Mouse (Mus musculus): ENCODE data around the gene Gm42957. TPM values are rescaled to one million over a fixed set of nuclear protein-coding genes. Genes with fewer than 3 reads are reported as not detected.

Gm42957 gene
- not detected in 2 replicates for polyA plus RNA-seq (2015; fragmentation: Nextera tagmentation; extraction: Ambion mirVana)

- H3K4me1 ChIP-seq (replicated peaks): peaks cover 51% of the 10 kb centered on the region
- ATAC-seq (ENCODE audit: insufficient read depth): peak; percentile 91
- H3K27me3 ChIP-seq: no peaks in the 10 kb centered on the region
- H3K4me2 ChIP-seq: peak within 1 kb of the TSS; percentile 89
- 2% methylated on average over 60 of the region's 60 CpGs for WGBS (ENCODE audit: insufficient replicate concordance)
- peak within 1 kb of the TSS; percentile 91 for H3K9ac ChIP-seq
- H3K27ac ChIP-seq (replicated peaks): peak within 1 kb of the TSS; percentile 82
- H3K4me3 ChIP-seq (replicated peaks): peak within 1 kb of the TSS; percentile 80
- H3K9me3 ChIP-seq (replicated peaks): no peaks in the 10 kb centered on the region
- peaks cover 43% of the 10 kb centered on the region for H3K36me3 ChIP-seq (replicated peaks)
These were observed at the start of gene Gm42957, which contains the start of gene Pex11b for GRCm38 (mm10) chr3:96634928-96635879. Gm42957 (plus strand) TSS chr3:96635474. Pex11b (plus strand) TSS chr3:96635376.

- no peak overlapping the region for H3K9ac ChIP-seq
- H3K4me3 ChIP-seq (replicated peaks): no peak overlapping the region
- no peak for ATAC-seq (ENCODE audit: insufficient read depth)
- WGBS (ENCODE audit: insufficient replicate concordance): 72% methylated on average over 4 of the region's 4 CpGs
- no peak overlapping the region for H3K4me2 ChIP-seq
- H3K36me3 ChIP-seq (replicated peaks): no peaks in the 10 kb centered on the region
- H3K9me3 ChIP-seq (replicated peaks): no peaks in the 10 kb centered on the region
- peaks cover 10% of the 10 kb centered on the region for H3K27me3 ChIP-seq
- H3K27ac ChIP-seq (replicated peaks): no peak overlapping the region
- peaks cover 16% of the 10 kb centered on the region for H3K4me1 ChIP-seq (replicated peaks)
These were observed 44.6 kb upstream of the Gm42957 start for GRCm38 (mm10) chr3:96590657-96591056.

GRCm38 (mm10) chr3:96593374-96593773 lies 41.9 kb upstream of the Gm42957 start:
- Histone ChIP-seq H3K27me3 (peaks cover 37% of the 10 kb centered on the region), H3K4me3 (replicated peaks) (peak overlapping the region; percentile 72), H3K4me2 (peak overlapping the region; percentile 79), H3K9me3 (replicated peaks) (no peaks in the 10 kb centered on the region), H3K9ac (peak overlapping the region; percentile 74), H3K36me3 (replicated peaks) (no peaks in the 10 kb centered on the region), H3K27ac (replicated peaks) (peak overlapping the region; percentile 86), H3K4me1 (replicated peaks) (peaks cover 39% of the 10 kb centered on the region)
- WGBS (ENCODE audit: insufficient replicate concordance): under 1% methylated on average over 10 of the region's 10 CpGs
- ATAC-seq (ENCODE audit: insufficient read depth): 0 out of 2 replicates have a peak, but pooled peaks have one; percentile 15

- Histone ChIP-seq H3K4me2 (peak within 1 kb of the TSS; percentile 79), H3K4me1 (replicated peaks) (peaks cover 44% of the 10 kb centered on the region), H3K9ac (peak within 1 kb of the TSS; percentile 74), H3K27me3 (peaks cover 43% of the 10 kb centered on the region), H3K4me3 (replicated peaks) (peak within 1 kb of the TSS; percentile 72), H3K9me3 (replicated peaks) (no peaks in the 10 kb centered on the region), H3K36me3 (replicated peaks) (no peaks in the 10 kb centered on the region), H3K27ac (replicated peaks) (peak within 1 kb of the TSS; percentile 86)
- under 1% methylated on average over 38 of the region's 38 CpGs for WGBS (ENCODE audit: insufficient replicate concordance)
- peak; percentile 94 for ATAC-seq (ENCODE audit: insufficient read depth)
These were observed 41.3 kb upstream of the Gm42957 start, which contains the start of gene Polr3gl for GRCm38 (mm10) chr3:96593790-96594560. Polr3gl (minus strand) TSS chr3:96594181.

GRCm38 (mm10) chr3:96594851-96595250 lies 40.4 kb upstream of the Gm42957 start:
- Histone ChIP-seq H3K4me1 (replicated peaks) (peaks cover 44% of the 10 kb centered on the region), H3K9me3 (replicated peaks) (no peaks in the 10 kb centered on the region), H3K9ac (no peak overlapping the region), H3K4me2 (no peak overlapping the region), H3K27me3 (peaks cover 52% of the 10 kb centered on the region), H3K36me3 (replicated peaks) (no peaks in the 10 kb centered on the region), H3K27ac (replicated peaks) (no peak overlapping the region), H3K4me3 (replicated peaks) (no peak overlapping the region)
- ATAC-seq (ENCODE audit: insufficient read depth): no peak
- 80% methylated on average over 5 of the region's 5 CpGs for WGBS (ENCODE audit: insufficient replicate concordance)

GRCm38 (mm10) chr3:96595661-96596060 lies 39.6 kb upstream of the Gm42957 start:
- 23% methylated on average over 6 of the region's 6 CpGs for WGBS (ENCODE audit: insufficient replicate concordance)
- no peak overlapping the region for H3K4me3 ChIP-seq (replicated peaks)
- no peak overlapping the region for H3K9ac ChIP-seq
- no peak for ATAC-seq (ENCODE audit: insufficient read depth)
- H3K4me1 ChIP-seq (replicated peaks): peaks cover 46% of the 10 kb centered on the region
- peaks cover 60% of the 10 kb centered on the region for H3K27me3 ChIP-seq
- H3K9me3 ChIP-seq (replicated peaks): no peaks in the 10 kb centered on the region
- H3K27ac ChIP-seq (replicated peaks): no peak overlapping the region
- no peaks in the 10 kb centered on the region for H3K36me3 ChIP-seq (replicated peaks)
- H3K4me2 ChIP-seq: no peak overlapping the region; the same call in 1 of the 2 replicates

GRCm38 (mm10) chr3:96596228-96596707 lies 39.0 kb upstream of the Gm42957 start, which contains the start of gene Ankrd34a:
Ankrd34a (plus strand) TSS chr3:96596636.
- Histone ChIP-seq H3K27me3 (peaks cover 66% of the 10 kb centered on the region), H3K4me1 (replicated peaks) (peaks cover 52% of the 10 kb centered on the region), H3K27ac (replicated peaks) (no peak within 1 kb of the TSS), H3K36me3 (replicated peaks) (no peaks in the 10 kb centered on the region), H3K9me3 (replicated peaks) (no peaks in the 10 kb centered on the region), H3K4me3 (replicated peaks) (peak within 1 kb of the TSS; percentile 40), H3K4me2 (peak within 1 kb of the TSS; percentile 64), H3K9ac (no peak within 1 kb of the TSS)
- no peak for ATAC-seq (ENCODE audit: insufficient read depth)
- 2% methylated on average over 23 of the region's 23 CpGs for WGBS (ENCODE audit: insufficient replicate concordance)

- H3K36me3 ChIP-seq (replicated peaks): no peaks in the 10 kb centered on the region
- ATAC-seq (ENCODE audit: insufficient read depth): no peak
- H3K4me1 ChIP-seq (replicated peaks): peaks cover 58% of the 10 kb centered on the region
- no peak overlapping the region for H3K27ac ChIP-seq (replicated peaks)
- H3K9ac ChIP-seq: no peak overlapping the region
- H3K4me3 ChIP-seq (replicated peaks): peak overlapping the region; percentile 40
- WGBS (ENCODE audit: insufficient replicate concordance): 3% methylated on average over 11 of the region's 12 CpGs
- peak overlapping the region; percentile 64 for H3K4me2 ChIP-seq
- peaks cover 72% of the 10 kb centered on the region for H3K27me3 ChIP-seq
- no peaks in the 10 kb centered on the region for H3K9me3 ChIP-seq (replicated peaks)
These were observed 38.4 kb upstream of the Gm42957 start for GRCm38 (mm10) chr3:96596855-96597254.

- Histone ChIP-seq H3K27ac (replicated peaks) (no peak overlapping the region), H3K9ac (no peak overlapping the region), H3K9me3 (replicated peaks) (no peaks in the 10 kb centered on the region), H3K36me3 (replicated peaks) (no peaks in the 10 kb centered on the region), H3K4me1 (replicated peaks) (peaks cover 55% of the 10 kb centered on the region), H3K4me2 (peak overlapping the region; percentile 64), H3K27me3 (peaks cover 78% of the 10 kb centered on the region), H3K4me3 (replicated peaks) (peak overlapping the region; percentile 40)
- no peak for ATAC-seq (ENCODE audit: insufficient read depth)
- WGBS (ENCODE audit: insufficient replicate concordance): under 1% methylated on average over 40 of the region's 40 CpGs
These were observed 37.8 kb upstream of the Gm42957 start for GRCm38 (mm10) chr3:96597435-96597891.

- H3K36me3 ChIP-seq (replicated peaks): no peaks in the 10 kb centered on the region
- no peak overlapping the region for H3K9ac ChIP-seq
- H3K27ac ChIP-seq (replicated peaks): no peak overlapping the region
- H3K9me3 ChIP-seq (replicated peaks): no peaks in the 10 kb centered on the region
- no peak for ATAC-seq (ENCODE audit: insufficient read depth)
- peaks cover 46% of the 10 kb centered on the region for H3K4me1 ChIP-seq (replicated peaks)
- peak overlapping the region; percentile 64 for H3K4me2 ChIP-seq
- WGBS (ENCODE audit: insufficient replicate concordance): 3% methylated on average over 54 of the region's 54 CpGs
- peaks cover 88% of the 10 kb centered on the region for H3K27me3 ChIP-seq
- peak overlapping the region; percentile 40 for H3K4me3 ChIP-seq (replicated peaks)
These were observed 36.9 kb upstream of the Gm42957 start for GRCm38 (mm10) chr3:96598156-96599068.
